Mouse (Mus musculus) kidney, embryonic 15.5 days (tissue): Measurements from ENCODE around the gene Fgfr2. TPM values are rescaled to one million over a fixed set of nuclear protein-coding genes. Genes with fewer than 3 reads are reported as not detected.

Source experiments
- ATAC-seq: fragments of 200-750 bp; cut with Nextera tagmentation; replicated peaks from 2 replicates; pipeline ENCODE4 v1.8.0; 2017; ENCODE audit warnings: moderate TSS enrichment; ENCODE audit not compliant: low FRiP score
- H3K27ac ChIP-seq: fragments of 300-500 bp; sonication (generic); 2 replicates; pipeline ENCODE4 v1.5.1; 2015; ENCODE audit warnings: mild to moderate bottlenecking, inconsistent platforms
- H3K27me3 ChIP-seq: fragments of 300-500 bp; sonication (generic); 2 replicates; pipeline ENCODE4 v1.6.1; 2015; ENCODE audit warnings: inconsistent platforms
- H3K36me3 ChIP-seq: fragments of 300-500 bp; sonication (generic); 2 replicates; pipeline ENCODE4 v1.6.1; 2015; ENCODE audit warnings: inconsistent platforms
- H3K4me1 ChIP-seq: fragments of 300-500 bp; sonication (generic); 2 replicates; pipeline ENCODE4 v1.6.1; 2015; ENCODE audit warnings: inconsistent platforms
- H3K4me2 ChIP-seq: fragments of 300-500 bp; sonication (generic); 2 replicates; pipeline ENCODE4 v1.6.1; 2015; ENCODE audit warnings: moderate library complexity, mild to moderate bottlenecking, inconsistent platforms
- H3K4me3 ChIP-seq: fragments of 300-500 bp; sonication (generic); replicated peaks from 2 replicates; pipeline ENCODE4 v1.5.1; 2015; ENCODE audit warnings: mild to moderate bottlenecking, inconsistent platforms
- H3K9ac ChIP-seq: fragments of 300-500 bp; sonication (generic); 2 replicates; pipeline ENCODE4 v1.6.1; 2015; ENCODE audit warnings: mild to moderate bottlenecking, inconsistent platforms
- H3K9me3 ChIP-seq: fragments of 300-500 bp; sonication (generic); replicated peaks from 2 replicates; pipeline ENCODE4 v1.6.1; 2016; ENCODE audit warnings: inconsistent platforms
- WGBS: fragments of 180-500 bp; shearing (Covaris S2); methylation state at CpG from one replicate; pipeline ENCODE4 v1.1.7; 2015; ENCODE audit warnings: mixed read lengths; 5-methylcytosine and 5-hydroxymethylcytosine counted together
- polyA plus RNA-seq: library from polyadenylated mRNA; unstranded; fragments of >200 nt; fragmentation: Nextera tagmentation; extraction: Ambion mirVana; gene quantifications from 2 replicates; pipeline ENCODE4 v1.2.1, GENCODE M21; 2015

Gene Fgfr2
- polyA plus RNA-seq, 1 experiment from 2014 or later, result 104 TPM

GRCm38 (mm10) chr7:132778630-132779029 lies 344.5 kb downstream of the Fgfr2 start:
- H3K27me3 ChIP-seq, result no peaks in the 10 kb centered on the region
- 83% methylated on average over 13 of the region's 13 CpGs for WGBS
- ATAC-seq, result no peak
- no peak overlapping the region for H3K4me3 ChIP-seq
- no peak overlapping the region for H3K4me2 ChIP-seq
- H3K27ac ChIP-seq, result no peak overlapping the region
- peaks cover 31% of the 10 kb centered on the region for H3K36me3 ChIP-seq
- H3K9me3 ChIP-seq, result no peaks in the 10 kb centered on the region
- H3K4me1 ChIP-seq, result peaks cover 44% of the 10 kb centered on the region
- no peak overlapping the region for H3K9ac ChIP-seq

GRCm38 (mm10) chr7:132777728-132778453 lies 345.3 kb downstream of the Fgfr2 start:
- H3K9ac ChIP-seq, result no peak overlapping the region
- no peak overlapping the region for H3K4me3 ChIP-seq
- H3K4me2 ChIP-seq, result no peak overlapping the region
- peaks cover 38% of the 10 kb centered on the region for H3K4me1 ChIP-seq
- WGBS, result 88% methylated on average over 1 of the region's 1 CpGs
- peaks cover 38% of the 10 kb centered on the region for H3K36me3 ChIP-seq
- H3K27ac ChIP-seq, result no peak overlapping the region
- no peaks in the 10 kb centered on the region for H3K27me3 ChIP-seq
- H3K9me3 ChIP-seq, result no peaks in the 10 kb centered on the region
- ATAC-seq, result peak; percentile 49; the same call in 1 of the 2 replicates

GRCm38 (mm10) chr7:132777117-132777516 lies 346.0 kb downstream of the Fgfr2 start:
- WGBS, result 88% methylated on average over 7 of the region's 7 CpGs
- peaks cover 38% of the 10 kb centered on the region for H3K36me3 ChIP-seq
- H3K4me2 ChIP-seq, result no peak overlapping the region
- no peak overlapping the region for H3K4me3 ChIP-seq
- H3K4me1 ChIP-seq, result peaks cover 35% of the 10 kb centered on the region
- H3K9ac ChIP-seq, result no peak overlapping the region
- no peak overlapping the region for H3K27ac ChIP-seq
- ATAC-seq, result no peak; the same call in 1 of the 2 replicates
- H3K9me3 ChIP-seq, result no peaks in the 10 kb centered on the region
- no peaks in the 10 kb centered on the region for H3K27me3 ChIP-seq

- H3K4me2 ChIP-seq, result no peak overlapping the region
- H3K9ac ChIP-seq, result no peak overlapping the region
- H3K4me3 ChIP-seq, result no peak overlapping the region
- peaks cover 41% of the 10 kb centered on the region for H3K36me3 ChIP-seq
- no peaks in the 10 kb centered on the region for H3K27me3 ChIP-seq
- H3K27ac ChIP-seq, result no peak overlapping the region
- peaks cover 29% of the 10 kb centered on the region for H3K4me1 ChIP-seq
- 82% methylated on average over 7 of the region's 7 CpGs for WGBS
- ATAC-seq, result no peak; the same call in 1 of the 2 replicates
- no peaks in the 10 kb centered on the region for H3K9me3 ChIP-seq
Measured at GRCm38 (mm10) chr7:132776338-132777111, 346.6 kb downstream of the Fgfr2 start.

GRCm38 (mm10) chr7:132775922-132776321 lies 347.2 kb downstream of the Fgfr2 start:
- peaks cover 45% of the 10 kb centered on the region for H3K36me3 ChIP-seq
- WGBS, result 91% methylated on average over 10 of the region's 10 CpGs
- H3K27me3 ChIP-seq, result no peaks in the 10 kb centered on the region
- H3K4me3 ChIP-seq, result no peak overlapping the region
- H3K9me3 ChIP-seq, result no peaks in the 10 kb centered on the region
- no peak for ATAC-seq
- H3K9ac ChIP-seq, result no peak overlapping the region
- no peak overlapping the region for H3K4me2 ChIP-seq
- H3K27ac ChIP-seq, result no peak overlapping the region
- H3K4me1 ChIP-seq, result peaks cover 23% of the 10 kb centered on the region

- ATAC-seq, result no peak
- no peak overlapping the region for H3K4me3 ChIP-seq
- peaks cover 51% of the 10 kb centered on the region for H3K36me3 ChIP-seq
- peaks cover 17% of the 10 kb centered on the region for H3K4me1 ChIP-seq
- H3K27me3 ChIP-seq, result no peaks in the 10 kb centered on the region
- no peaks in the 10 kb centered on the region for H3K9me3 ChIP-seq
- no peak overlapping the region for H3K27ac ChIP-seq
- no peak overlapping the region for H3K9ac ChIP-seq
- no peak overlapping the region for H3K4me2 ChIP-seq
- 62% methylated on average over 5 of the region's 5 CpGs for WGBS
Measured at GRCm38 (mm10) chr7:132775333-132775732, 347.8 kb downstream of the Fgfr2 start.

- Histone ChIP-seq H3K9ac (no peak overlapping the region), H3K36me3 (peaks cover 53% of the 10 kb centered on the region), H3K4me3 (no peak overlapping the region), H3K4me1 (peaks cover 29% of the 10 kb centered on the region), H3K4me2 (no peak overlapping the region), H3K9me3 (no peaks in the 10 kb centered on the region), H3K27me3 (no peaks in the 10 kb centered on the region), H3K27ac (no peak overlapping the region)
- 90% methylated on average over 7 of the region's 7 CpGs for WGBS
- ATAC-seq, result no peak
Measured at GRCm38 (mm10) chr7:132773011-132773705, 350.0 kb downstream of the Fgfr2 start.

- no peak overlapping the region for H3K4me3 ChIP-seq
- no peak overlapping the region for H3K4me2 ChIP-seq
- no peaks in the 10 kb centered on the region for H3K9me3 ChIP-seq
- peaks cover 50% of the 10 kb centered on the region for H3K36me3 ChIP-seq
- no peaks in the 10 kb centered on the region for H3K27me3 ChIP-seq
- WGBS, result 79% methylated on average over 5 of the region's 5 CpGs
- H3K9ac ChIP-seq, result no peak overlapping the region
- ATAC-seq, result peak; percentile 63; the same call in 1 of the 2 replicates
- peaks cover 34% of the 10 kb centered on the region for H3K4me1 ChIP-seq
- no peak overlapping the region for H3K27ac ChIP-seq
Measured at GRCm38 (mm10) chr7:132772440-132772839, 350.7 kb downstream of the Fgfr2 start.

GRCm38 (mm10) chr7:132768498-132769344 lies 354.4 kb downstream of the Fgfr2 start:
- H3K27me3 ChIP-seq, result no peaks in the 10 kb centered on the region
- H3K27ac ChIP-seq, result peak overlapping the region; percentile 25; the same call in 1 of the 2 replicates
- H3K36me3 ChIP-seq, result peaks cover 41% of the 10 kb centered on the region
- WGBS, result 66% methylated on average over 12 of the region's 12 CpGs
- H3K4me1 ChIP-seq, result peaks cover 29% of the 10 kb centered on the region
- ATAC-seq, result no peak; the same call in 1 of the 2 replicates
- no peak overlapping the region for H3K4me3 ChIP-seq
- H3K9ac ChIP-seq, result no peak overlapping the region
- H3K9me3 ChIP-seq, result no peaks in the 10 kb centered on the region
- no peak overlapping the region for H3K4me2 ChIP-seq

- H3K9ac ChIP-seq, result no peak overlapping the region
- H3K4me2 ChIP-seq, result no peak overlapping the region
- H3K4me3 ChIP-seq, result no peak overlapping the region
- H3K27ac ChIP-seq, result no peak overlapping the region
- 80% methylated on average over 4 of the region's 4 CpGs for WGBS
- no peaks in the 10 kb centered on the region for H3K9me3 ChIP-seq
- H3K36me3 ChIP-seq, result peaks cover 36% of the 10 kb centered on the region
- peaks cover 29% of the 10 kb centered on the region for H3K4me1 ChIP-seq
- ATAC-seq, result no peak
- H3K27me3 ChIP-seq, result no peaks in the 10 kb centered on the region
Measured at GRCm38 (mm10) chr7:132767999-132768370, 355.2 kb downstream of the Fgfr2 start.

GRCm38 (mm10) chr7:132767233-132767998 lies 355.7 kb downstream of the Fgfr2 start:
- Histone ChIP-seq H3K9me3 (no peaks in the 10 kb centered on the region), H3K4me3 (no peak overlapping the region), H3K4me1 (peaks cover 29% of the 10 kb centered on the region), H3K36me3 (peaks cover 35% of the 10 kb centered on the region), H3K27me3 (no peaks in the 10 kb centered on the region), H3K9ac (no peak overlapping the region), H3K4me2 (no peak overlapping the region), H3K27ac (0 out of 2 replicates have a peak overlapping the region, but pooled peaks have one; percentile 19)
- 52% methylated on average over 12 of the region's 12 CpGs for WGBS
- no peak for ATAC-seq
